Mouse (Mus musculus) neural tube, embryonic 14.5 days (tissue): ENCODE measurements around the gene 4921524J17Rik. TPM values are rescaled to one million over a fixed set of nuclear protein-coding genes. Genes with fewer than 3 reads are reported as not detected.

Experiments
- ATAC-seq: fragments of 200-750 bp; cut with Nextera tagmentation; 2 replicates; pipeline ENCODE4 v1.8.0; 2017; ENCODE audit warnings: low read depth, mild to moderate bottlenecking, moderate TSS enrichment, moderate library complexity
- H3K27ac ChIP-seq: fragments of 300-500 bp; sonication (generic); 2 replicates; pipeline ENCODE4 v1.5.1; 2014; ENCODE audit warnings: low read depth, mild to moderate bottlenecking, control low read depth, low read length, moderate library complexity, mixed read lengths
- H3K27me3 ChIP-seq: fragments of 300-500 bp; sonication (generic); 2 replicates; pipeline ENCODE4 v1.6.1; 2014; ENCODE audit warnings: low read length; ENCODE audit not compliant: control insufficient read depth, insufficient read depth
- H3K36me3 ChIP-seq: fragments of 300-500 bp; sonication (generic); 2 replicates; pipeline ENCODE4 v1.6.1; 2014; ENCODE audit warnings: low read length, mixed read lengths; ENCODE audit not compliant: control insufficient read depth, insufficient read depth
- H3K4me1 ChIP-seq: fragments of 300-500 bp; sonication (generic); 2 replicates; pipeline ENCODE4 v1.6.1; 2014; ENCODE audit warnings: low read length; ENCODE audit not compliant: control insufficient read depth, insufficient read depth
- H3K4me2 ChIP-seq: fragments of 300-500 bp; sonication (generic); 2 replicates; pipeline ENCODE4 v1.6.1; 2014; ENCODE audit warnings: mild to moderate bottlenecking, low read depth, low read length, control low read depth
- H3K4me3 ChIP-seq: fragments of 300-500 bp; sonication (generic); 2 replicates; pipeline ENCODE4 v1.5.1; 2014; ENCODE audit warnings: low read depth, low read length, control low read depth, mixed read lengths
- H3K9ac ChIP-seq: fragments of 300-500 bp; sonication (generic); replicated peaks from 2 replicates; pipeline ENCODE4 v1.6.1; 2014; ENCODE audit warnings: low read depth, mild to moderate bottlenecking, control low read depth, low read length, mixed read lengths
- H3K9me3 ChIP-seq: fragments of 300-500 bp; sonication (generic); 2 replicates; pipeline ENCODE4 v1.6.1; 2016; ENCODE audit warnings: low read length; ENCODE audit not compliant: control insufficient read depth
- WGBS: fragments of 180-500 bp; shearing (Covaris S2); extraction: QIAGEN DNeasy Blood & Tissue Kit; methylation state at CpG from one replicate; pipeline ENCODE4 v1.1.7; 2014; 5-methylcytosine and 5-hydroxymethylcytosine counted together
- polyA plus RNA-seq: library from polyadenylated mRNA; unstranded; fragments of >200 nt; fragmentation: Nextera tagmentation; extraction: Ambion mirVana; gene quantifications from 2 replicates; pipeline ENCODE4 v1.2.1, GENCODE M21; 2014

Gene 4921524J17Rik
- polyA plus RNA-seq, 1 experiment from 2014 or later: 35.9 TPM

DNA sequence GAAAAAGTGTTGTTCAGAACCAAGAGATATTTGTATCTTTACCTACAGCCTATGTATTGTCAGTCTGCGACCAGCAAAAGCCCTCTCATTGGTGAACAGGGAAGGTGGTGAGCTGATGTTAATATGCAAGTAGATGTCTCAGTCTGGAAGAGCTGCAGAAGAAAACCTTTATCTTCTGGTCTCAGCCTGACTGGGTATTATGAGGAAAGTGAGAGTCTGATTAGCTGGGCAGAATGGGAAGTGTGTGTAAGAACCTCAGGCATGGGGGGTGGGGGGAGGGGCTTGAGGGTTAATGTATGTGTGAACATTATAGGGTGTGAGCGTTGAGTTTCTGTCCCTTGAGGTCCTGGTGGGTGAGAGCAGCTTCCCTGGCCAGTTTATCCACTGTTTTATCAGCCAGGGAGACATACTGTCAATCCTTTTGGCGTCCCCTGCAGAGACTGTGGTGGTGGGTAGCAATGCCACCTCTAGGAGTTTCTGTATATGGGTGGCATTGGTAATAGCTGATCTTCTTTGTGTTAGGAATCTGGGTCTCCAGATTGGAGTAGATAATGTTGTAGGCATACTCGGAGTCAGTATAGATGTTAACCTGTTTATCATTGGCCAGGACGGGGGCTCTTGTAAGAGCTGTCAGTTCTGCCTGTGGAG, 36.1 kb downstream of the 4921524J17Rik start:
- WGBS: 92% methylated on average over 5 of the region's 5 CpGs
- no peaks in the 10 kb centered on the region for H3K9me3 ChIP-seq
- no peak for ATAC-seq
- H3K4me3 ChIP-seq: no peak overlapping the region
- H3K9ac ChIP-seq: no peak overlapping the region
- no peak overlapping the region for H3K27ac ChIP-seq
- H3K27me3 ChIP-seq: no peaks in the 10 kb centered on the region
- no peak overlapping the region for H3K4me2 ChIP-seq
- H3K4me1 ChIP-seq: no peaks in the 10 kb centered on the region
- no peaks in the 10 kb centered on the region for H3K36me3 ChIP-seq

GRCm38 (mm10) chr8:85395681-85396431, 36.8 kb downstream of the 4921524J17Rik start:
- H3K27ac ChIP-seq: no peak overlapping the region
- no peak overlapping the region for H3K4me2 ChIP-seq
- H3K9me3 ChIP-seq: no peaks in the 10 kb centered on the region
- 89% methylated on average over 8 of the region's 8 CpGs for WGBS
- no peak overlapping the region for H3K9ac ChIP-seq
- no peaks in the 10 kb centered on the region for H3K4me1 ChIP-seq
- ATAC-seq: no peak
- H3K27me3 ChIP-seq: no peaks in the 10 kb centered on the region
- no peaks in the 10 kb centered on the region for H3K36me3 ChIP-seq
- H3K4me3 ChIP-seq: no peak overlapping the region

DNA sequence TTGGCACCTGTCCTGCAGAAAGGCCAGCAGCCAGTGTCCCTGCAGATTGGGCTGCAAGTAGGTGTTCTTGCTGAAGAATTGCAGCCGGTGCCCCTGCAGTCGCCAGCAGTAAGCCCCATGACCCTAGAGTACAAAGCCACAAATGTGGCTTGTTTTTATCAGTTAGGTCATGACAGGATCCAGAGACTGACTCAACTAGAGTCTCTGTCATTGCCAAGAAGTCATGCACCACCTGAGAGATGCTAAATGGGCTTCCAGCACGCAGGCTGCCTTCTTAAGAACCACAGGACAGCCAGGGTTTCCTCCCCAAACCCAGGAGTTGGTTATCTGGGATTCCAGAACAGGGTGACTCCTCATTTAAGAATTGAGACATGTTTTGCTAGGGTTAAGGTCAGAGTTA, 37.6 kb downstream of the 4921524J17Rik start:
- H3K9ac ChIP-seq: no peak overlapping the region
- no peaks in the 10 kb centered on the region for H3K36me3 ChIP-seq
- ATAC-seq: no peak
- WGBS: 78% methylated on average over 3 of the region's 3 CpGs
- no peak overlapping the region for H3K27ac ChIP-seq
- H3K9me3 ChIP-seq: no peaks in the 10 kb centered on the region
- no peaks in the 10 kb centered on the region for H3K4me1 ChIP-seq
- H3K4me3 ChIP-seq: no peak overlapping the region
- H3K27me3 ChIP-seq: no peaks in the 10 kb centered on the region
- H3K4me2 ChIP-seq: no peak overlapping the region

DNA sequence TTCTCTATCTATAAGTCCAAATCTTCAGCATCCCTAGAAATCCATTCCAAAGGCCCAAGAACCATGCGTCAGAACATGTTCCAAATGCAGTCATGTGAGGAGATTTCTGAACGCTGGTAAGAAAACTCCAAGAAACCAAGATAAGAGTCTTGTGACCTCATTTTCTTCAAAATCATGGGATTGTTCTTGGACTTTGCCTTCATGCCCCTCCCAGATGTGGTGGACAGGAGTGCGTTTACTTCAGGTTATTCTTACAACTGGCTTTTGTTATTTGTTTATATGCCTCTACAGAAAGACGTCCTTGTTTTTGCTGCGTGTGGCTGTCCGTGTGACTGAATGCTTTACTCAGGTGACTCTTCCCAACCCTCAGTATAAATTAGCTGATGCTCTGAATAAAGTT, 39.4 kb downstream of the 4921524J17Rik start:
- no peak for ATAC-seq
- WGBS: 94% methylated on average over 6 of the region's 6 CpGs
- H3K9ac ChIP-seq: no peak overlapping the region
- H3K4me3 ChIP-seq: no peak overlapping the region
- no peaks in the 10 kb centered on the region for H3K27me3 ChIP-seq
- H3K27ac ChIP-seq: no peak overlapping the region
- H3K36me3 ChIP-seq: no peaks in the 10 kb centered on the region
- H3K4me2 ChIP-seq: no peak overlapping the region
- no peaks in the 10 kb centered on the region for H3K9me3 ChIP-seq
- H3K4me1 ChIP-seq: no peaks in the 10 kb centered on the region

DNA sequence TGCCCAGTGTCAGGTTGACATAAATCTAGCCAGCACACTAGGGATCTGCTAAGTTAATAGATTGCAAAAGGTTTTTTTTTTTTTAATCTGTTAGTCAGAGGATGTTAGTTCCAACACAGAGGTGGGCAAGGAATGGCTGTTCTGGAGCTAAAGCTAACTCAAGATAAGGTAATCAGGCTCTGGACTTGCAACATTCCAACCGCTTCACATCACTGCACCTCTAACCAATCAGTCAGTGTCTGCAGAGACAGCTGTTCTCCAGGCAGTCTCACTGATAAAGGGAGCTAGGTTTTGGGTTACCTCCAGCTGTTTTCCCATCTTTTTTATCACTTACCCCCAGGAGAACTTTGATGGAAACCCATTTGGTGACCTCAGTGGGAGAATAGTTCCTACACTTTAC, 41.2 kb downstream of the 4921524J17Rik start:
- no peaks in the 10 kb centered on the region for H3K27me3 ChIP-seq
- H3K4me1 ChIP-seq: no peaks in the 10 kb centered on the region
- WGBS: 84% methylated on average over 1 of the region's 1 CpGs
- no peak overlapping the region for H3K27ac ChIP-seq
- no peak overlapping the region for H3K9ac ChIP-seq
- no peaks in the 10 kb centered on the region for H3K36me3 ChIP-seq
- H3K4me3 ChIP-seq: no peak overlapping the region
- no peaks in the 10 kb centered on the region for H3K9me3 ChIP-seq
- no peak for ATAC-seq
- H3K4me2 ChIP-seq: no peak overlapping the region

DNA sequence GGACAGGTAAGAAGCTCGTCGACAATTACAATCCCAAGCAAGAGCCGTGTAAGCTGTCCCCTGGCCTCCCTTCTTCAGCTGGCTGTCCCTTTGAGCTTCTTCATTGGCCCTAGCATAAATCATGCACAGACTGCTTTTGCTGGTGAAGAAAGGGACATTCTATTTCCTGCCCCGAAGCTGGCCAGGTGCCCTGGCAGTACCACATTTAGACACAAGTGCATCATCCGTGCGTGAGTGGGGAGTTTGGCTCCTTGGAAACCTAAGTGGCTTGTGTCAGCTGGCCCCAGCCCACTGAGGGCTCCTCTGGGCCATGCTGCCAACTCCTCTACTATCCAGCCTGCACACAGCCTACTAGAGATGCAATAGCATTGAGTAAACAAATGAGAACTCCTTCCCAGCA, 46.4 kb downstream of the 4921524J17Rik start, which contains the start of gene Mylk3:
Gene Mylk3, minus strand, starts transcription at position 141 of the 400 bp plus-strand sequence.
- no peaks in the 10 kb centered on the region for H3K9me3 ChIP-seq
- no peak within 1 kb of the TSS for H3K9ac ChIP-seq
- H3K27me3 ChIP-seq: no peaks in the 10 kb centered on the region
- H3K36me3 ChIP-seq: no peaks in the 10 kb centered on the region
- WGBS: 61% methylated on average over 6 of the region's 6 CpGs
- H3K27ac ChIP-seq: no peak within 1 kb of the TSS
- H3K4me1 ChIP-seq: no peaks in the 10 kb centered on the region
- no peak within 1 kb of the TSS for H3K4me2 ChIP-seq
- ATAC-seq: no peak
- no peak within 1 kb of the TSS for H3K4me3 ChIP-seq

GRCm38 (mm10) chr8:85381926-85382325, 50.7 kb downstream of the 4921524J17Rik start:
- 72% methylated on average over 4 of the region's 4 CpGs for WGBS

DNA sequence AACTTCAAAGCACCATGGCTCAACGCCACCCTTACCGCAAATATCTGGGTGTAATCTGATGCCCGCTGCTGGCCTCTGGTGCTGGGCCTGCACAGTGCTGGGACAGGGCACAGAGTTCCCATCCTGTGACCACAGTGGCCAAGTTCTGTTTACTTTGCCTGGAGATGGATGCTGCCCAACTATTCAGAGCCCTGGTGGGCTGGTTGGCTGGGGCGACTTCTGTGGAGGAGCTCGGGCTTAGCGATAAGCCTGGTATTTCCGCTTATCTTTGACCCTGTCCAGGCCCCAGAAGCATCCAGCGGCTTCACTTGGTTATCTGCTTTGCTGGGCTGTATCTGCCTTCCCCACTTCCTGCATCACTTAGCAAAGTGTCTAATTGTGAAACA, 51.8 kb downstream of the 4921524J17Rik start:
- no peak for ATAC-seq
- no peak overlapping the region for H3K4me3 ChIP-seq

More at GRCm38 (mm10) chr8:85381926-85382325, 50.7 kb downstream of the 4921524J17Rik start:
- Histone ChIP-seq H3K4me3 (no peak overlapping the region), H3K27ac (no peak overlapping the region), H3K9me3 (no peaks in the 10 kb centered on the region), H3K4me2 (no peak overlapping the region), H3K36me3 (no peaks in the 10 kb centered on the region), H3K9ac (no peak overlapping the region), H3K4me1 (no peaks in the 10 kb centered on the region), H3K27me3 (no peaks in the 10 kb centered on the region)
- ATAC-seq: no peak

DNA sequence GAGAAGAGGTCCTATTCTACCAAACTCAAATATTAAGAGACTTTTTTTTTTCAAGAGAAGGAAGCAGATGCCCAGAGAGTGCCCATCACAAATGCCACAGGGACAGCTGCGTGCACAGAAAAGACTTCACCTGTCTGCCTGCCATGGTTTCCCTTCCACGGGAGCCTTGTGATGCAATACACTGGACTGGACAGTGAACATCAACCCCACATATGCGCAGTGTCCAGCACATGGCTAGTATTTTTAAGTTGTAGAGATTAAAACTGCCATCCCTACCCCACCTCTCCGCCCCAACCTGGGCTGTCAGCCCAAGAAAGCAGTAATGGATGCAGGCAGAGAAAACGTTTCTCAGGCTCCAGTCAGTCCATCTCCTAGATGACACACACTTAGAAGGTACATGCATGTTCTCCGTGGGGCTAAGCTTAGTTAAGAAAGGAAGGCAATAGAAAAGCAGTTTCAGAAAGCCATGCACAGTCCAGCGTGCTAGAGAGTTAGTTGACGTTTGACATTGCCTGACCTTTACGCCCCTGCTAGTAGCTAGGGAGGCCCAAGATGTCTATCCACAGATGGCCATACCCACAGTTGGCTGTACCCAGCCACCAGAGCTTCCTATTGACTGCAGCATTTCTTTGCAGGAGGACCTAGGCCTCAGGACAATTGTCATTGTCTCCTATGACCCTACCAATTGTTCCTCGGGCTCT, 52.4 kb downstream of the 4921524J17Rik start:
- no peak overlapping the region for H3K9ac ChIP-seq
- WGBS: 80% methylated on average over 10 of the region's 10 CpGs
- H3K4me3 ChIP-seq: no peak overlapping the region
- no peaks in the 10 kb centered on the region for H3K36me3 ChIP-seq
- no peaks in the 10 kb centered on the region for H3K9me3 ChIP-seq
- H3K4me1 ChIP-seq: no peaks in the 10 kb centered on the region
- no peaks in the 10 kb centered on the region for H3K27me3 ChIP-seq
- H3K27ac ChIP-seq: no peak overlapping the region
- no peak for ATAC-seq
- no peak overlapping the region for H3K4me2 ChIP-seq

More for the DNA sequence above, 51.8 kb downstream of the 4921524J17Rik start:
- 81% methylated on average over 8 of the region's 8 CpGs for WGBS
- no peak overlapping the region for H3K4me2 ChIP-seq
- H3K4me1 ChIP-seq: no peaks in the 10 kb centered on the region
- no peaks in the 10 kb centered on the region for H3K27me3 ChIP-seq
- no peaks in the 10 kb centered on the region for H3K9me3 ChIP-seq
- no peaks in the 10 kb centered on the region for H3K36me3 ChIP-seq
- H3K9ac ChIP-seq: no peak overlapping the region
- no peak overlapping the region for H3K27ac ChIP-seq
